Comparison of ENCODE assay signal across 14 mouse cellular contexts in the genomic region with DNA sequence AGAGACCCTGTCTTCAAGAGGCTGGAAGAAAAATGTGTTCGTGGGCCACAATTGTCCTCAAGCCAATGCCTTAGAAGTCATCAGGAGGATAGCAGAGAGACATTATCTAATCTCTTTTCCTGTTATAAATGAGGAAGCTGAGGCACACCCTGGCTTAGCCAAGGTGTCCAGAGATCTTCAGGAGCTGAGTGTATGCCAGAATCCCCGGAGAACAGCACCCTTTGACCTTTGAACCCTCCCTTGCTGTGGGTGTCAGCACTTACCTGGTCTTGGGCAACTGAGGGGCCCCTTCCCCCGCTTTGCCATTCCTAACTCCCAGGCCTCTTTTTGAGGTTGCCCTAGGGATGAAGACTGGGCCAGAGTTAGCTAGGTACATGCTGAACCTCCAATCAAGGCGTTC. TPM values are rescaled to one million over a fixed set of nuclear protein-coding genes. Genes with fewer than 3 reads are reported as not detected.
A peak's percentile ranks its signal among the peaks of the same experiment; 100 is the strongest.
DNase-seq lines count a peak whose midpoint lies in the region; ATAC-seq and TF ChIP-seq lines count a peak whose summit lies in the region.
"Had no signal": no experiment of that assay in that cellular context is flagged by ENCODE, and none has a peak within 500 bp of the region (broad histone marks: within the 10 kb centered on the region; RNA-seq: fewer than 3 reads in every experiment).

No protein-coding gene starts in this region.

- no peak for TF ChIP-seq CTCF in lung, adult 2 months (IDR thresholded peaks at IDR 0.05; ENCODE audit: insufficient read depth, low read length)
- no peak for TF ChIP-seq CTCF in stomach, postnatal 0 days (IDR thresholded peaks at IDR 0.05; ENCODE audit: low read depth)

- H3K4me2 ChIP-seq in heart, embryonic 12.5 days: no peak overlapping the region
- H3K4me2 ChIP-seq in stomach, postnatal 0 days (replicated peaks; ENCODE audit: low read depth): no peak overlapping the region
- H3K4me2 ChIP-seq: hindbrain, embryonic 15.5 days; lung, embryonic 15.5 days had no signal

- no peak for DNase-seq in heart, postnatal 10 days
- DNase-seq in lung, postnatal 36 days: peak; percentile 49
- DNase-seq in lung, adult 2 months: no peak
- DNase-seq in limb, embryonic 10.5 days (ENCODE audit: low spot score): no peak
- no peak for DNase-seq in stomach, postnatal 0 days (ENCODE audit: low spot score)
- no peak for DNase-seq in adrenal gland, postnatal 10 days
- DNase-seq: cerebellum, adult 2 months; forebrain, postnatal 0 days; gastrocnemius, postnatal 14 days had no signal

- 55% methylated on average over 4 of the region's 4 CpGs for WGBS in heart, embryonic 12.5 days
- 59% methylated on average over 4 of the region's 4 CpGs for WGBS in lung, adult 2 months
- 82% methylated on average over 4 of the region's 4 CpGs for whole genome bisulfite sequencing in limb, embryonic 10.5 days
- 72% methylated on average over 4 of the region's 4 CpGs for WGBS in stomach, postnatal 0 days

- no peak overlapping the region for H3K4me3 ChIP-seq in heart, embryonic 12.5 days
- H3K4me3 ChIP-seq in lung, adult 2 months (replicated peaks; ENCODE audit: extremely low read depth, low read depth, low read length): no peak overlapping the region
- H3K4me3 ChIP-seq in limb, embryonic 10.5 days: no peak overlapping the region
- H3K4me3 ChIP-seq in stomach, postnatal 0 days (ENCODE audit: low read depth, low read length): no peak overlapping the region
- H3K4me3 ChIP-seq: hindbrain, embryonic 15.5 days; lung, embryonic 15.5 days had no signal

- H3K27ac ChIP-seq in heart, embryonic 12.5 days (ENCODE audit: poor library complexity, severe bottlenecking): peak overlapping the region; percentile 61; the same call in 1 of the 2 replicates
- peak overlapping the region; percentile 37; the same call in 1 of the 2 replicates for H3K27ac ChIP-seq in limb, embryonic 10.5 days
- H3K27ac ChIP-seq in stomach, postnatal 0 days (replicated peaks): 0 out of 2 replicates have a peak overlapping the region, but pooled peaks have one; percentile 50
- H3K27ac ChIP-seq: hindbrain, embryonic 15.5 days had no signal

- no peaks in the 10 kb centered on the region for H3K27me3 ChIP-seq in heart, embryonic 12.5 days (replicated peaks)
- no peaks in the 10 kb centered on the region for H3K27me3 ChIP-seq in limb, embryonic 10.5 days (ENCODE audit: low read depth, poor library complexity, severe bottlenecking)
- H3K27me3 ChIP-seq in stomach, postnatal 0 days (ENCODE audit: control insufficient read depth, insufficient read depth, low read length): no peaks in the 10 kb centered on the region
- H3K27me3 ChIP-seq: hindbrain, embryonic 15.5 days; lung, embryonic 15.5 days; Patski had no signal

- no peak for TF ChIP-seq EP300 in stomach, postnatal 0 days (optimal IDR thresholded peaks at IDR 0.05)

- no peak for ATAC-seq in heart, embryonic 12.5 days (ENCODE audit: insufficient number of reproducible peaks, low FRiP score)
- ATAC-seq in stomach, postnatal 0 days (ENCODE audit: low FRiP score, low TSS enrichment): no peak
- no peak for ATAC-seq in granulocyte monocyte progenitor cell, adult 5-6 weeks (replicated peaks; ENCODE audit: poor library complexity, severe bottlenecking)
- ATAC-seq: forebrain, postnatal 0 days; Patski had no signal

- no peak for TF ChIP-seq POLR2A in lung, adult 2 months (IDR thresholded peaks at IDR 0.05; ENCODE audit: borderline replicate concordance, extremely low read depth, low read depth, low read length)

- intact Hi-C loops in heart, postnatal 10 days (cut with DNase I): loop anchor here (2.0 kb wide), 1 partner anchor 13 kb away; no protein-coding TSS in a partner anchor

- peaks cover 71% of the 10 kb centered on the region for H3K4me1 ChIP-seq in heart, embryonic 12.5 days (replicated peaks)
- H3K4me1 ChIP-seq in lung, adult 2 months (ENCODE audit: control insufficient read depth, insufficient read depth, low read length): peaks cover 15% of the 10 kb centered on the region
- peaks cover 66% of the 10 kb centered on the region for H3K4me1 ChIP-seq in limb, embryonic 10.5 days
- peaks cover 7% of the 10 kb centered on the region; the same call in 1 of the 2 replicates for H3K4me1 ChIP-seq in stomach, postnatal 0 days (replicated peaks; ENCODE audit: control insufficient read depth, insufficient read depth)

- H3K9ac ChIP-seq in heart, embryonic 12.5 days: no peak overlapping the region
- H3K9ac ChIP-seq in stomach, postnatal 0 days (ENCODE audit: low read length): no peak overlapping the region
- H3K9ac ChIP-seq: forebrain, postnatal 0 days; hindbrain, embryonic 15.5 days; lung, embryonic 15.5 days had no signal

- H3K9me3 ChIP-seq in heart, embryonic 12.5 days (replicated peaks): no peaks in the 10 kb centered on the region
- H3K9me3 ChIP-seq in limb, embryonic 10.5 days (replicated peaks): no peaks in the 10 kb centered on the region
- H3K9me3 ChIP-seq in stomach, postnatal 0 days (ENCODE audit: control insufficient read depth, low read length): no peaks in the 10 kb centered on the region
- H3K9me3 ChIP-seq: hindbrain, embryonic 15.5 days; lung, embryonic 15.5 days had no signal

- H3K36me3 ChIP-seq in heart, embryonic 12.5 days: no peaks in the 10 kb centered on the region
- no peaks in the 10 kb centered on the region for H3K36me3 ChIP-seq in limb, embryonic 10.5 days
- no peaks in the 10 kb centered on the region for H3K36me3 ChIP-seq in stomach, postnatal 0 days (ENCODE audit: control insufficient read depth, insufficient read depth, low read length)
- H3K36me3 ChIP-seq: hindbrain, embryonic 15.5 days; lung, embryonic 15.5 days had no signal

RNA-seq across cellular contexts. Expression of a gene that starts 49.0 kb away (rescaled TPM):
- 25.1 and 27.0 TPM in 2 replicates for polyA plus RNA-seq in heart, embryonic 12.5 days (2016; fragmentation: Nextera tagmentation; extraction: Ambion mirVana)
- 10 to 100 TPM; 40.6 to 51.5 TPM for total RNA-seq in heart, postnatal 10 days (2021)
- 35.8 and 48.0 TPM in 2 replicates for polyA plus RNA-seq in lung, adult 2 months (2012; rRNA removed)
- polyA plus RNA-seq in limb, embryonic 10.5 days (2016; fragmentation: Nextera tagmentation; extraction: Ambion mirVana): 27.4 and 31.0 TPM in 2 replicates
- polyA plus RNA-seq in stomach, postnatal 0 days (2015; fragmentation: Nextera tagmentation; extraction: Ambion mirVana): 28.6 and 32.8 TPM in 2 replicates
- 100 to 1,000 TPM in 1 of 2 experiments, 10 to 100 TPM in 1; 73.4 to 104 TPM for total RNA-seq in adrenal gland, postnatal 10 days (2021)
- total RNA-seq in granulocyte monocyte progenitor cell, adult 5-6 weeks (2014; fragmentation: Nextera tagmentation): 33.0 and 59.6 TPM in 2 replicates
- 89.9 and 94.0 TPM in 2 replicates for total RNA-seq in granulocyte monocyte progenitor cell, adult 5-6 weeks (2017)
